Mouse (Mus musculus): ENCODE measurements around the gene Ranbp3l. TPM values are rescaled to one million over a fixed set of nuclear protein-coding genes. Genes with fewer than 3 reads are reported as not detected.

The Ranbp3l gene
- total RNA-seq, 1 experiment from 2014 or later = not detected

DNA sequence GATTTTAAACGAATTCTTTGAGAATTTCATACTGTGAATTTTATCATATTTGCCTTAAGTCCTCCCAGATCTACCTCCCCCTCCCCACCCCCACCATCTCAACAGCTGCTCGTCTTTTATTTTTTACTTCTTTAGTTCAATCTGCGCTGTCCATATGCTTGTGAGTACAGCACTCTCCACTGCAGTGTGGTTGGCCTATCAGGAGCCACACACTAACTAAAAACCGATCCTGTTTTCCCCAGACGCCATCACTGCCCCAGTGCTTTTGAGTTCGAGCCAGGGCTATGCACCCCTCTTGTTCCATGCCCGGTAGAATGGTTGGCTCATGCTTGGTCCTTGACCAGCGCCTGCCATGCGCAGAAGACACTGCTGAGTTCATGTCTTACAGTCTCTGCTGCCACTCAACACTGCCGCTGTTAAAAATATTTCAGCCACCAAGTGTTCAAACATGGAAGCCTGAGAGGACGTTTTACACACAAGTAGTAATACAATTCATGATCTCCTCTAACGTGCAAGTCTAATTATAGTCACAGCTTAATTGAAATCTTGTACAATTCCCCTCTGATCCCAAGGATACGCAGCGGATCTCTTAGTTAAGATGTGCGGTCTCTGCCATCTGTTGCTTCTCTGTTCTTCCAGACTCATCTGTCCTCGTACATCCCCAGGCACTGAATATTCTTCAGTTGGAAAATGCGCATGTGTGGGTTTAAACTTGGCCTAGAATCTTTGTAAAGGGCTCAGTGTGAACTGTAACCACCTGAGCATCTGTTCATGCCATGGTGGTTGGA lies 120.3 kb downstream of the Ranbp3l start:
- no peak for ATAC-seq (replicated peaks; ENCODE audit: insufficient number of reproducible peaks, low FRiP score, low TSS enrichment, poor library complexity, severe bottlenecking)

DNA sequence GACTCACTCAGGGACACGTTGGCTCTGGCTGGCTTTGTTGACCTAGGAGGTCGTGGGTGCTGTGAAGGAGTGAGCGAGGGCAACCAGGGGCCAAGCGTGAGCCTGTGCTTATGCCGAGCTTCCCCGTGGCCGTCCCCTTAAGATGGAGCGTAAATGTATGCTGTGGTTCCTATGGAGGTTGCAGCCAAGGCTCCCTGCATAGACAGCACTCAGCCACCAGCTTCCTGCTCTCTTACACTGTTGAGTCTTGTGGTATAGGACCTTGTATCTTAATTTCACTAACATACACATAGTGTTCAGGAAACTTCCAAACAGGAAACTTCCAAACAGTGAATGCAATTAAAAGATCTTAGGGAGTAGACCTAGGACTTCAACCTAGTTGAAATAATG lies 120.9 kb downstream of the Ranbp3l start:
- ATAC-seq (replicated peaks; ENCODE audit: insufficient number of reproducible peaks, low FRiP score, low TSS enrichment, poor library complexity, severe bottlenecking) = no peak

DNA sequence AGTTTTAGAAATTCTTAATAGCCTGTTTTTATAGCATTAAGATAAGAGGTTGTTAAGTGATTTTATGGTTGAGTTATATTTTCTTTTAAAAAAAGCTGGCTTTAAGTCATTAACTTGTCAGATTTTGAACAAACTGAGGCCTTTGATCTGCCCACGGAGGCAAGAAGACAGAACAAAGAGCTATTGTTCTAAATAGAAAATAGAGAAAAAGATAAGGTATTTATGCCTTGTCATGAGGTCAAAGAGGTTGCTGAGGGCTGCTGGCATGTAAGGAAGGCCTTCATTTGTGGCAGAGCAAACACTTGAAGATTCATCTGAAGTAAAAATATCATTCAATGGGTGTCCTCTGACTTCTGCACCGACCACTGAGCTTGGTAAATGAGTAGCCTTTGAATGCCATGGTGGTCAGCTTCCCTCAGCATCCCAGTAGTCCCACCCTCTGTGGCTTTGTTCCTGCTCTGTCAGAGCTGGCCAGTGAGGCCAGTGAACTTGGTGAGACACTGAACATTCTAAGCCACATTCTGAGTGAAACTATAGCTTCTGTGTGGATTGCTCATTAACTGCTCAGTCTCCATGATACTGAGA lies 121.5 kb downstream of the Ranbp3l start:
- ATAC-seq (replicated peaks; ENCODE audit: insufficient number of reproducible peaks, low FRiP score, low TSS enrichment, poor library complexity, severe bottlenecking) = no peak

DNA sequence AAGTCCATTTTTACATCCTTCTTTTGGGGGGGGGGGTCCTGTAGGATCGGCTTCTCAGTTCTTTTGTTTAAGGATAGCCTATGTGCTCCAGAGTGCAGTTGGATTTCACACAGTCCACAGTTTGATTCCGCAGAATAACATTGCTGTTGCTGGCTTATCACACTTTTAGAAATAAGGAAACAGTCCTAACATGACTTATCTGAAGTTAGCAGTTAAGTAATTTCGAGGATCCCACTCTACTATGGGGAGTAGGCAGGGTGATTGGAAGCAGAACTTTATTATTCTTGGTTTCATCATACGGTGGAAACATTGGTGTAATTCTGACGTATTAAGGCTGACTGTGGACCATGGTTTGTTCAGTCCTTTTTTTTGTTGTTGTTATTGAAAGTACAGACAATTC lies 122.9 kb downstream of the Ranbp3l start:
- no peak for ATAC-seq (replicated peaks; ENCODE audit: insufficient number of reproducible peaks, low FRiP score, low TSS enrichment, poor library complexity, severe bottlenecking)

DNA sequence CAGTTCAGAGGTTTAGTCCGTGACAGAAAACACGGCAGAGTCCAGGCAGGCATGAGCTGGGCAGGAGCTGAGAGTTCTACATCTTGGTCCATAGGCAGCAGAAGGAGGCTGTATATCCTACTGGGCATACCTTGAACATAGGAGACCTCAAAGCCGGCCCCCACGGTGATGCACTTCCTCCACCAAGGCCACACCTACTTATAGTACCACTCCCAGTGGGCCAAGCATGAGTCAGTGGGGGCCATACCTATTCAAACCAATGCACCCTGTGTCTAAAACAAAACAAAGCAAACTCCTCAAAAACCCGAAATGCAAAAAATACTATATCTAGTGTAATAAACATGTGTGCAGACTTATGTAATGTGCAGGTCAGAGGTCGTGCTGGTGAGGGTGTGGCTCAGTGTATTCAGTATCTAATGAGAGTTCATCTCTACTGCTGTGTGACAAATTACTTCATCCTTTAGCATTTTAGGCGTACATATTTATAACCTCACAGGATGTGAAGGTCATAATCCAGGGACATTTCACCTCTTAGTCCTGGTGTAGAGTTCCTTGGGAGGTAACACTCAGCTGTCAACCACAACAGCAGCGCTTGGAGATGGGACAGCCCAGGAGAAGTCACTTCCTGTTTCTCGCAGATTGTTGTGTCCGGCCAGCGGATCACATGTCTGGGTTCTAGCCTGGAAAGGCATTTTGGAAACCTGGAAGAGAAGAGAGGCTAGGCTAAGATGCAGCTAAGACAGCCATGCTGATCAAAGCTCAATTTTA lies 126.0 kb downstream of the Ranbp3l start:
- ATAC-seq (replicated peaks; ENCODE audit: insufficient number of reproducible peaks, low FRiP score, low TSS enrichment, poor library complexity, severe bottlenecking) = no peak

DNA sequence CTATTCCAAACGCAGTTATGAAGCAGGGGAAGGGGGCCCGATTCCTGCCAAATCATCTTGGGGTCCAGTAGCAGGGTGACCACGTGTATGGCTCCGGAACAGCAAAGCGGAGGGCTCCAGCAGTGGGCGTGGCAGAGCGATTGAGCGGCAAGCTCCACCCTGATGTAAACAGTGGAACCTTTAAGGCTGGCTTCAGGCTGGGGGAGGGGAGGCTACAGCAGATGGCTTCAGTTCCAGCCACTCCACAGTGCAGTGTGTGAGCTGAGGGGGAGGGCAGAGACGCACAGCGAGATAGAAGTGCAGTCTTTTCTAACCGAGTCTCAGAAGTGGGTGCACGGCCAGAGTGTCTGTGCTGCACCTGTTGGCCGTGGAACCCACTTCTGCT lies 126.6 kb downstream of the Ranbp3l start:
- ATAC-seq (replicated peaks; ENCODE audit: insufficient number of reproducible peaks, low FRiP score, low TSS enrichment, poor library complexity, severe bottlenecking) = no peak

DNA sequence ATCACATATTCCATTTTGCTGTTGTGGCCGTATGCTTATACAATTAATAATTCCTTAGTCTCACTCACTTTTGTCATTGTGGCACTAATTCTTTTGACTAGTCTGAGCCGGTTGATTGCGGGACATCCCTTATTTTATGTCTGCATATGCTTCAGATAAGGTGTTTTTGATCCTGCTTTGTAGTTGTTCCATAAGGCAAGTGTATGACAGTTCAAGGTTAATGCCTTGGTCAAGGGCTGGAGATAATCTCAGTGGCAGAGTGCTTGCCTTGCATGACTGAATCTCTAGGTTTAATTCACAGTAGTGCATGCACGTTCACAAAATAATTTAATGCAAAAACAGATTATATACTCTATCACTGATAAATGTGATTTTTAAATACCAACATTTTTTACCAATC lies 129.1 kb downstream of the Ranbp3l start:
- no peak for ATAC-seq (replicated peaks; ENCODE audit: insufficient number of reproducible peaks, low FRiP score, low TSS enrichment, poor library complexity, severe bottlenecking)

DNA sequence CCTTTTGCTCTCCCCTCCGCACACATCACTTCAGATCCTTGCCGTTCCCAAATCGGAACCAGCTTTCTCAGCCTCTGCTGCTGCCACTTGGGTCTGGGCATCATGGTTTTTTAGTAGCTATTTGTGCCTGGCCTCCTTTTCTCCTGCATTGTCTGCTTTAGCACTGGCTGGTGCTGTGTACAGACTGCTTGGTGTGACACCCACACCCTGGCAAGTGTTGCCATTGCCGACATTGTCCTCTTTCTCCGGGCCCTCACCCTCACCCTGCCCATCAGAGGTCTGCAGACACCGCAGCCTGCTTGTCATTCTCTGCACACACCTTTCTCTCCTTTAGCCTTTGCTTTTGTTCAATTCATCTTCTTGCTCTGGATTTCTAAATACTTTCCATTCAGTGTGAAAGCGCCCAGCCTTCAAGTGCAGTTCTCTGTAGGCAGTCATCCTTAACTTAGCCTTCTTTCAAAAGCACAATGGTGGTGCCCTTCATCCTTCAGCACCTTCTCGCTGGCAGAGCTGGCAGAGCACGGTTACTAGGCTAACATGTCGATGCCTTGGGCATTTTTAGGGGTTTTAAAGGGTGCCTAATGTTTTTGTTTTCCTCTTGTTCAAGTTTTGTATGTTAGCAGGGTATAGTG lies 132.8 kb downstream of the Ranbp3l start:
- no peak for ATAC-seq (replicated peaks; ENCODE audit: insufficient number of reproducible peaks, low FRiP score, low TSS enrichment, poor library complexity, severe bottlenecking)

DNA sequence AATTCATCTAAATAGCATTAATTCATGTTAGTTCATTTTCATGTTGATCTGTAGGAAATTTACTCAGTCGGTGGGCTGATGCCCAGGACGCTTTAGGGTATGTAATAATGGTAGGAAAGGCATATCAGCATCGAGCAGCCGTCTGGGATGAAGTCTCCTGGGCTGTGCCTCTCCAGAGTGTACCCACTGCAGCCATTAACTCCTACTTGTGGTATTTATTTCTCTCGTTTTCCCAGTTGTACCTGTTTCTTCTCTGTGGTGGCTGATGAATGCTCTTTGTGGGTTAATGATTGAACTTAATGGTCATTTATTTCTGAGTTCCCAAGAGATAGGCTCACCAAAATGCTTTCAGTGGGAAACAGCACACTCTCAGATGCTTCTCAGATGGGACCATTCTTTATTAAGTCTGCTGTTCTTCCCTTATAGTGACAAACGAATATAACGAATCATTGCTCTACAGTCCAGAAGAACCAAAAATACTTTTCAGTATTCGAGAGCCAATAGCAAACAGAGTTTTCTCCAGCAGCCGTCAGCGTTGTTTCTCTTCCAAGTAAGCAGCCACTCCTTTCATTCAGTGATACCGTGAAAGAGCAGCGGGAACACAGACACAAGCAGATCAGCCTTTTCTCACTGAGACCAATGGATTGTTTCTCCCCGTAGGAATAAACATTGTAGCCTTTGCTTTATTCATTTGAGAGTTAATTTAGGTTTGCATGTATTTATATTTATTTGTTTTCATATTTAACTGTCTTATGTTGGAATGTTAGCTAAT lies 138.7 kb downstream of the Ranbp3l start:
- no peak for ATAC-seq (replicated peaks; ENCODE audit: insufficient number of reproducible peaks, low FRiP score, low TSS enrichment, poor library complexity, severe bottlenecking)

DNA sequence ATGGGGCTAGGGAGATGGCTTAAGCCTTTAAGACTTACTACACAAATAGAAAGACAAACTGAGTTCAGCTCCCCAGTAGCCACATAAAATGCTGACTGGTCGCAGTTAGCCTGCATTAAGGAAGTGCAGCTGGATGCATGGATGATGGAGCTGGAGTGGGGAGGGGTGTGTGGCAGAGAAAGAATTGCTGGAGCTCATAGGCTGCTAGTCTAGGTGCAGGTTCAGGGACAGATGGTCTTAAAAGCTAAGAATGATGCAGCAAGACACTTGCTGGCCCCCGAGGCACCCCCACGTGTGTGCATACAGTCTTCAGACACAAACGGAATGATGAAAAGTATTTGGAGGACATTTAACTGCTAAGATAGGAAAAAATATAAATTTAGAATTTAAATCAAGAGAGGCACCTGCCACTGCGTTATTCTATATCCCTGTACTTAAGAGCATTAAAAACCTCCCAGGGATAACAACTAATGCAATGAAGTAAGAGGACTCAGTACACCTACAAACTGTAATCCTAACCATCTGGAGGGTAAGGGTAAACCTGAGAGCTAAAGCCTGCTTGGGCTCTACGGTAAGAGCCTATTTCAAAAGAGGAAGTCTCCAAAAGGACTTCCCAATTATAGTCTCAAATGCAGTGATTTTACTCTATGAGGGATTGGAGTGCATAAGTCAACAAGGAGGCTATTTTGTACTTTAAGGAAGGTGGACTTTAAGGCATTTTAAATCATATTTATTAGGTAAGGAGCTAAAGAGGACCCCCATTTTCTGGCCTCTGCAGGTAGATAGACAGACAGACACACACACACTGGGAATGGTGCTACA lies 143.0 kb downstream of the Ranbp3l start:
- ATAC-seq (replicated peaks; ENCODE audit: insufficient number of reproducible peaks, low FRiP score, low TSS enrichment, poor library complexity, severe bottlenecking) = no peak

DNA sequence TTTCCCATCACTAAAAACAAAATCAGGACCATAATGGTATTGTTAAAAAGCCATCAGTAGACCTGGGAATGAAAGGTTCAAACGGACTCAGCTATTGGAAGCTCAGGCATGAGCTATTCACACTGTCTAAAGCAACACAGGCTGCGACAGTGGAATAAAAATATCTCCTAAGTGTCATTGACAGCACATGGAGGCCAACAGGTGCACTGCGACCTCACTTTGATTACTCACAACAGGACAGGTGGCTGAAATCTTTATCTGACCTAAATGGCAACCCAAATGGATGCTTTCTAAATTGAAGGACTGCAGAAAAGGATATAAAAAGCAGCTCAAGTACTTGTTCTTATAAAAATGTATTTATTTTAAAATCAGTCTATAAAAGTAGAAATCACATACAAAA lies 143.9 kb downstream of the Ranbp3l start:
- no peak for ATAC-seq (replicated peaks; ENCODE audit: insufficient number of reproducible peaks, low FRiP score, low TSS enrichment, poor library complexity, severe bottlenecking)

DNA sequence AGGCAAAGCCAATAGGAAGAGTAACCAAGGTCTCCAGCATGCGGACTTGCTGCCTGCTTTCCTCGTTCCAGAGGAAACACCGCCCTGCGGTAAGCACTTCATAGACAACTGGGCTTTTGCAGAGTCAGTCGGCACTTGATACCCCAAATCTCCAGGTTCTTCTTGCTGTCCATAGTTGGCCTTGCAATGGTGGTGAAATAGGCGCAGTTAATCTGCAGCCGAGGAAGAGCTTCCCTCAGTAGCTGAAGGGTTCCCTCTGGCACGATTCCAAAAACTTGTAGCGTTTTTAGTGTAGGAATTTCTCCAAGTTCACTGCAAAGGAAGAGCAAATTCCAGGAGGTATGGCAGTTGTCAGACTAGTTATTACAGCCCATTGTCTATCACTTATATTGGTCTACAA lies 145.8 kb downstream of the Ranbp3l start:
- ATAC-seq (replicated peaks; ENCODE audit: insufficient number of reproducible peaks, low FRiP score, low TSS enrichment, poor library complexity, severe bottlenecking) = no peak

DNA sequence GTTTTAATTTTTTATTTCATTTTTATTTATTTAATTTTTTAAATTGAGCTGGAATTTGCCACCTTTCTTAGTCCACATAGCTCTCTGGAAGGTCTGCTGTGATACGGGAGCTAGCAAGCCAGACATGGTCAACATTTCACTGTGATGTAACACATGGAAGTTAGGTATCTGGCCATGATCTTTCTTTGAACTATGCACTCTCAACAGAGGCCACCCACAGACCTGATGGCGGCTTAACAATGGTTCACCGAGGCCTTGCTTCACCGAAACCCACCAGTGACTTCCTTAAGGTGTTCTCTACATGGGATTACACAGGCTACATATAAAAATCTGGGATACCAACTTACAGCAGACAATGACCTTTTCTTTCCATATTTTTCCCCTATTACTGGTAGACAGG lies 146.4 kb downstream of the Ranbp3l start:
- ATAC-seq (replicated peaks; ENCODE audit: insufficient number of reproducible peaks, low FRiP score, low TSS enrichment, poor library complexity, severe bottlenecking) = no peak

DNA sequence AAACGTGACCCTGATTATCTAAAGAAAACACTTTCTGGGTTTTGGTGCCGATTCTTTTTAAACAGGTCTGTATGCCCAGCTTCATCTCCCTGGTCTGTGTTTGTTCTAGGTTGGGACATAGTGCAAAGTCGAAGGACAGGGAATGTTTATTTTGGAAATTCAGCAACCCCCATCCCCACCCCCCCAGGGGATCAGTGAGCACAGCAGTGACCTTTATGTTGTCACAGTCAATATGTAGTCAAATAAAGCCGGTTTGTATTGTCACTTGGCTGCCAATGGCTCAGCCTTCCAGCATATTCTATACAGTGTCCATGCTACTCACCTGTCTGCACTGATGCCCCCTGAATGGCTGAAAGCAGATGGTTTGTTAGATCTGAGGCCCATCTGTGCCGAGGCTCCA lies 146.8 kb downstream of the Ranbp3l start:
- ATAC-seq (replicated peaks; ENCODE audit: insufficient number of reproducible peaks, low FRiP score, low TSS enrichment, poor library complexity, severe bottlenecking) = no peak

All from monocyte, adult 5-6 weeks (primary cell).